In genomic region chr1:37694417-37694816, GRCm38 (mm10) we compare ENCODE assay signal across 10 mouse cellular contexts. TPM values are rescaled to one million over a fixed set of nuclear protein-coding genes. Genes with fewer than 3 reads are reported as not detected.
DNase-seq lines count a peak whose midpoint lies in the region; ATAC-seq and TF ChIP-seq lines count a peak whose summit lies in the region.
"Had no signal": no experiment of that assay in that cellular context is flagged by ENCODE, and none has a peak within 500 bp of the region (broad histone marks: within the 10 kb centered on the region; RNA-seq: fewer than 3 reads in every experiment).

No protein-coding gene starts in this region.

- 34% methylated on average over 8 of the region's 8 CpGs for WGBS in liver, postnatal 0 days (ENCODE audit: insufficient replicate concordance)
- 39% methylated on average over 8 of the region's 8 CpGs for WGBS in liver, embryonic 11.5 days
- WGBS in heart, embryonic 14.5 days, result 22% methylated on average over 8 of the region's 8 CpGs
- 43% methylated on average over 8 of the region's 8 CpGs for WGBS in stomach, postnatal 0 days

- H3K4me2 ChIP-seq in liver, postnatal 0 days (ENCODE audit: low read depth, low read length), result no peak overlapping the region
- no peak overlapping the region for H3K4me2 ChIP-seq in liver, embryonic 11.5 days
- H3K4me2 ChIP-seq in heart, embryonic 14.5 days (ENCODE audit: low read length), result no peak overlapping the region
- H3K4me2 ChIP-seq in stomach, postnatal 0 days (replicated peaks; ENCODE audit: low read depth), result no peak overlapping the region

- TF ChIP-seq CTCF in liver, postnatal 0 days (IDR thresholded peaks at IDR 0.05; ENCODE audit: low read depth), result no peak
- 0 out of 2 replicates have a peak, but pooled peaks have one; percentile 23 for TF ChIP-seq CTCF in stomach, postnatal 0 days (IDR thresholded peaks at IDR 0.05; ENCODE audit: low read depth)

- DNase-seq in liver, postnatal 0 days, result no peak
- no peak for DNase-seq in liver, embryonic 11.5 days (ENCODE audit: low spot score)
- DNase-seq in kidney, postnatal 4 days, result peak; percentile 45 to 64
- peak; percentile 93 for DNase-seq in stomach, postnatal 0 days (ENCODE audit: low spot score)
- DNase-seq in adrenal gland, postnatal 25 days, result no peak
- DNase-seq in right cerebral cortex, postnatal 36 days (ENCODE audit: low spot score in 2 of 2), result no peak
- DNase-seq: right cerebral cortex, adult 18-20 months had no signal

- no peaks in the 10 kb centered on the region for H3K4me1 ChIP-seq in liver, postnatal 0 days (ENCODE audit: insufficient read depth)
- H3K4me1 ChIP-seq in liver, embryonic 11.5 days (replicated peaks; ENCODE audit: control insufficient read depth, insufficient read depth, low read length), result no peaks in the 10 kb centered on the region
- H3K4me1 ChIP-seq in heart, embryonic 14.5 days (ENCODE audit: control insufficient read depth in 2 of 2, insufficient read depth in 2 of 2, low read length in 2 of 2), result peaks cover 41 to 47% of the 10 kb centered on the region in 2 experiments
- 0 out of 2 replicates have a peak, but pooled peaks cover 2% of the 10 kb centered on the region for H3K4me1 ChIP-seq in stomach, postnatal 0 days (replicated peaks; ENCODE audit: control insufficient read depth, insufficient read depth)

- no peaks in the 10 kb centered on the region for H3K27me3 ChIP-seq in liver, postnatal 0 days (ENCODE audit: insufficient read depth, low read length)
- no peaks in the 10 kb centered on the region for H3K27me3 ChIP-seq in liver, embryonic 11.5 days (replicated peaks; ENCODE audit: control insufficient read depth, insufficient read depth, low read length)
- no peaks in the 10 kb centered on the region for H3K27me3 ChIP-seq in heart, embryonic 14.5 days (ENCODE audit: control insufficient read depth, insufficient read depth, low read length)
- H3K27me3 ChIP-seq in stomach, postnatal 0 days (ENCODE audit: control insufficient read depth, insufficient read depth, low read length), result no peaks in the 10 kb centered on the region

- no peak overlapping the region for H3K9ac ChIP-seq in liver, postnatal 0 days (replicated peaks)
- no peak overlapping the region for H3K9ac ChIP-seq in liver, embryonic 11.5 days (ENCODE audit: low read depth, low read length)
- no peak overlapping the region for H3K9ac ChIP-seq in heart, embryonic 14.5 days (ENCODE audit: low read length)
- no peak overlapping the region for H3K9ac ChIP-seq in stomach, postnatal 0 days (ENCODE audit: low read length)

- no peaks in the 10 kb centered on the region for H3K36me3 ChIP-seq in liver, postnatal 0 days (replicated peaks; ENCODE audit: insufficient read depth, low read length)
- H3K36me3 ChIP-seq in liver, embryonic 11.5 days (ENCODE audit: control insufficient read depth, insufficient read depth, low read length), result no peaks in the 10 kb centered on the region
- no peaks in the 10 kb centered on the region for H3K36me3 ChIP-seq in heart, embryonic 14.5 days (ENCODE audit: control insufficient read depth, insufficient read depth, low read length)
- no peaks in the 10 kb centered on the region for H3K36me3 ChIP-seq in stomach, postnatal 0 days (ENCODE audit: control insufficient read depth, insufficient read depth, low read length)

- TF ChIP-seq EP300 in liver, postnatal 0 days (IDR thresholded peaks at IDR 0.05; ENCODE audit: low read depth), result no peak
- no peak for TF ChIP-seq EP300 in stomach, postnatal 0 days (optimal IDR thresholded peaks at IDR 0.05)

- H3K4me3 ChIP-seq in liver, postnatal 0 days (ENCODE audit: low read depth, low read length), result no peak overlapping the region
- no peak overlapping the region for H3K4me3 ChIP-seq in liver, embryonic 11.5 days (ENCODE audit: low read depth, low read length)
- no peak overlapping the region for H3K4me3 ChIP-seq in heart, embryonic 14.5 days (ENCODE audit: control insufficient read depth in 1 of 2, insufficient read depth in 1 of 2, low read depth in 1 of 2, low read length in 2 of 2)
- H3K4me3 ChIP-seq in stomach, postnatal 0 days (ENCODE audit: low read depth, low read length), result no peak overlapping the region

- no peaks in the 10 kb centered on the region for H3K9me3 ChIP-seq in liver, postnatal 0 days (ENCODE audit: low read length)
- H3K9me3 ChIP-seq in liver, embryonic 11.5 days (ENCODE audit: control insufficient read depth, low read length), result no peaks in the 10 kb centered on the region
- no peaks in the 10 kb centered on the region for H3K9me3 ChIP-seq in heart, embryonic 14.5 days (ENCODE audit: control insufficient read depth, low read length)
- no peaks in the 10 kb centered on the region for H3K9me3 ChIP-seq in stomach, postnatal 0 days (ENCODE audit: control insufficient read depth, low read length)

- no peak overlapping the region for H3K27ac ChIP-seq in liver, postnatal 0 days (ENCODE audit: low read depth)
- no peak overlapping the region for H3K27ac ChIP-seq in liver, embryonic 11.5 days (ENCODE audit: low read depth, low read length)
- H3K27ac ChIP-seq in heart, embryonic 14.5 days (replicated peaks in 1 of 2; ENCODE audit: control insufficient read depth in 1 of 2, insufficient read depth in 1 of 2, low read depth in 2 of 2, low read length in 2 of 2), result peak overlapping the region; percentile 27 to 39; a peak in 3 of 4 replicates
- peak overlapping the region; percentile 56 for H3K27ac ChIP-seq in stomach, postnatal 0 days (replicated peaks)

- ATAC-seq in liver, postnatal 0 days, result peak; percentile 25; the same call in 1 of the 2 replicates
- ATAC-seq in liver, embryonic 11.5 days (replicated peaks; ENCODE audit: low FRiP score), result no peak
- no peak for ATAC-seq in heart, embryonic 14.5 days (ENCODE audit: insufficient number of reproducible peaks, insufficient read depth, low FRiP score, low read depth)
- ATAC-seq in stomach, postnatal 0 days (ENCODE audit: low FRiP score, low TSS enrichment), result peak; percentile 91
- no peak for ATAC-seq in activated CD4-positive, CD25-positive, alpha-beta regulatory T cell, adult 4 months

RNA-seq across cellular contexts. Expression of gene 2010300C02Rik, which starts 25.5 kb away (rescaled TPM):
- polyA plus RNA-seq in liver, postnatal 0 days (2015; fragmentation: Nextera tagmentation; extraction: Ambion mirVana), result 0.20 and 0.22 TPM in 2 replicates
- 0.58 and 0.69 TPM in 2 replicates for polyA plus RNA-seq in liver, embryonic 11.5 days (2014; fragmentation: Nextera tagmentation; extraction: Ambion mirVana)
- 5.1 and 5.3 TPM in 2 replicates for polyA plus RNA-seq in heart, embryonic 14.5 days (2014; fragmentation: Nextera tagmentation; extraction: Ambion mirVana)
- polyA plus RNA-seq in stomach, postnatal 0 days (2015; fragmentation: Nextera tagmentation; extraction: Ambion mirVana), result 7.5 and 8.5 TPM in 2 replicates
- 2.6 and 2.7 TPM in 2 replicates for total RNA-seq in adrenal gland, postnatal 25 days (2021)
- polyA plus RNA-seq in activated CD4-positive, CD25-positive, alpha-beta regulatory T cell, adult 4 months (2017; shearing (Covaris generic)), result under 1 TPM; 0.55 to 0.78 TPM
- total RNA-seq: MEL had no signal

Comparison
In these comparisons a context has a peak if more than half of its experiments do, and no peak if none do; other contexts are left out.
1. ATAC-seq: peak in liver, postnatal 0 days (single experiment) and stomach, postnatal 0 days (single experiment); none in liver, embryonic 11.5 days (single experiment), heart, embryonic 14.5 days (single experiment) and activated CD4-positive, CD25-positive, alpha-beta regulatory T cell, adult 4 months (single experiment).
2. DNase-seq: peak in kidney, postnatal 4 days (2 of 2) and stomach, postnatal 0 days (single experiment); none in liver, postnatal 0 days (single experiment), liver, embryonic 11.5 days (single experiment), adrenal gland, postnatal 25 days (single experiment) and right cerebral cortex, postnatal 36 days (0 of 2).
3. H3K27ac ChIP-seq: peak in heart, embryonic 14.5 days (2 of 2) and stomach, postnatal 0 days (single experiment); none in liver, postnatal 0 days (single experiment) and liver, embryonic 11.5 days (single experiment).